Mouse (Mus musculus): ENCODE measurements at regions not wholly inside any gene's neighbourhood (a gene's known extent, or its start where the extent isn't known, plus 50 kb on each side); places are given as distances from the start of the nearest gene placed in this dataset.
"Not testable (repeated sequence)": the region's sequence is repeated elsewhere in the genome, so short reads cannot be mapped to it uniquely, and the experiment has no call there.

GRCm38 (mm10) chr13:6855199-6856148 is 206.9 kb upstream of the Pfkp start:
- DNase-seq (ENCODE audit: low read depth, low spot score), result no peak

DNA sequence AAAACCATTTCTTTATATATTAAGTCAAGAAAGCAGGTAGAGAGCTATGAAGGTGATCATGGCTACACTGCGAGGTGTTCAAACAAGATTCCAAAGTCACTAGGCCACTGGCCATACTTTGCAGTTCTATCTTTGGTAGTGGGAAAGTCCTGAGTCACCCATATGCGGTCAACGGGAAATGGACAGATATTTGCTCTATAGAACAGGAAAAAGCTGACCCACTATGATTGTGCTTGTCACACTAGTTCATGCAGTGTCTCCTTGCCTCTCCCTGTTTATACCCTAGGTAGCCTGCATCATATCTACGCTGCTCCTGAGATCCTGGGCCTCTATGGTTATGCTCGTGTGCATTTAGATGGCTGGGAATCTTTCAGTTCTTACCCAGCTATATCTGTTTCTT is 188.9 kb upstream of the Pfkp start:
- DNase-seq (ENCODE audit: low read depth, low spot score), result no peak

DNA sequence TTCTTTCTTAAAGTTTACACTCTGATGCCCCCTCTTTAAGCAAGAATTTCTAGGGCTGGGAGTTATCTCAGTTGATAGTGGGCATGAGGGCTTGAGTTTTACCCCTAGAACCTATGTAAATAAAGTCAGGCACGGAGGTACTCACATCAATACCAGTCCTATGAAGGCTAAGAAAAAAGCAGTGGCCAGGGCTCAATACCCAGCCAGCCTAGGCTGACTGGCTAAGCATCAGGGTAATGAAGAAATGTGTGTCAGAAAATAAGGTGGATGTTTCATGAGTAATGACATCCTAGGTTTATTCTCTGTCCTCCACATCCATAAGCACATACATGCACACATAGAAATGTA is 188.5 kb upstream of the Pfkp start:
- DNase-seq (ENCODE audit: low read depth, low spot score), result no peak

- peak; percentile 23 for DNase-seq (ENCODE audit: low read depth, low spot score)
Observed at GRCm38 (mm10) chr13:6836351-6837074, 187.9 kb upstream of the Pfkp start.

DNA sequence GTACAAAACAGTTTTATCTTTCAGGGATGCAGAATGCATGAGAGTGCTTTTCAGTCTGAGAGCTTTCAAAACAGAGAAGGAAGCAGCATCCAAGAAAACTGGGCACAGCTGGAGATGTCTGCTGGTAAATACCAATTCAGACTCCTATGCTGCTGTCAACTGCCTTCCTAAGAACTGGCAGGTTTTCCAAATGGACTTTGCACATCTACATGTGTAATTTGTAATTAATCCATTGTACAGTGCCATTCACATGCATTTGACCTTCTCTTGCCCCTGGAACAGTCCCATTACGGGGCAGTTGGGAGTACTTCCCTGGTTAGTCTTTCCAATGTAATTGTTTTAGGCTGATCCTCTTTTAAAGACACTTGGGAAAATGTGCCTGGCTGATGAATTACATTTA is 181.3 kb upstream of the Pfkp start:
- no peak for DNase-seq (ENCODE audit: low read depth, low spot score)

GRCm38 (mm10) chr13:6829346-6829745 is 180.8 kb upstream of the Pfkp start:
- no peak for DNase-seq (ENCODE audit: low read depth, low spot score)

DNA sequence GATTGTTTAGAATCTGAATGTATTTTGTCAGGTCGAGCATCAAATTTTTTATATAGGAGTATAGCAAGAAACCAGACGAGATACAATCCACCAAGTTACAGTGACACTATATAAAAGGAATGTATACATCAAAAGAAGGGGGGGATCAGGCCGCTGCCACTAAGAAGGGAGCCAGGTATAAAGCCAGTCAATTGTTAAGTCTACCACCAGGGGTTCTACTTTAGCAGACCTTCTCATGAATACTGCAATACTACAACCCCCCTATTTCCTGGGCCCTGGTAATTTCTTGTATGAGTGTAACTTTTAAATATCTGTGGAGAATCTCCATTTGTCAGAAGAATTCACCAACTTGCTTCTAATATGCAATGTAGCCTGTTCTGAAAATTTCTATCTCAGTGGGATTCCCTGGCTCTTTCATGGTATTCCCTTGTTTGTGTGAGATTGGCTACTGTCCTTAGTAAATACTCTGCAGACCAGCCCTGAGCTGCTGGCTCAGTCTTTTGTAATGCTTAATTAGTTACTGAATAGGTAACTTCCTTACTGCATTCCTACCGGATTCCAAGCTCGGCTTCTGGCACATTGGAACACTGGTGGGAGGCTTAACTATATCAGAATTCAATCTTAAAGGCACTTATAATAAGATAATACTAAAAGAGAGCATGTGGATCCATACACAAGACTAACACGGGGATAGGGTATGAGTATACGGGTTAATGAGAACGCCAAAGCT is 180.2 kb upstream of the Pfkp start:
- DNase-seq (ENCODE audit: low read depth, low spot score), result not testable (repeated sequence)

GRCm38 (mm10) chr13:6802243-6803157 is 153.9 kb upstream of the Pfkp start:
- DNase-seq (ENCODE audit: low read depth, low spot score), result no peak

- no peak for DNase-seq (ENCODE audit: low read depth, low spot score)
Observed at GRCm38 (mm10) chr13:6767936-6768588, 119.5 kb upstream of the Pfkp start.

DNA sequence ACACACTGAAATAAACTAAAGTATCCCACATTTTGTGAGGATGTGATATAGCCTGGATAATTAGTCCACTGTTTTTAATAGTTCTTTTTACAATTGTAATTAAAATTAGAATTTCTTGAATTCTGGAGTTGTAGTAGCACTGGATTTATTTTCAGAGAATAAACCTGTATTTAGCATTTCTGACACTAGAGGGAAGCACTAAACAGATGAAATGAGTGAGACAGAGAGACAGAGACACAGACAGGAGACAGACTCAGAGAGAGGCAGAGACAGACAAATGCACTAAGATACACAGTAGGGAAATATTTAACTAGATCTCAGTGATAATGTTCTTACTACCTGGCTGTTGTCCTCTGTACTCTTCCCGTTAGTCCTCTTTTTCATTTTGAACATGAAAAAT is 108.6 kb upstream of the Pfkp start:
- DNase-seq (ENCODE audit: low read depth, low spot score), result no peak

- DNase-seq (ENCODE audit: low read depth, low spot score), result no peak
Observed at GRCm38 (mm10) chr13:6751599-6751998, 103.0 kb upstream of the Pfkp start.

DNA sequence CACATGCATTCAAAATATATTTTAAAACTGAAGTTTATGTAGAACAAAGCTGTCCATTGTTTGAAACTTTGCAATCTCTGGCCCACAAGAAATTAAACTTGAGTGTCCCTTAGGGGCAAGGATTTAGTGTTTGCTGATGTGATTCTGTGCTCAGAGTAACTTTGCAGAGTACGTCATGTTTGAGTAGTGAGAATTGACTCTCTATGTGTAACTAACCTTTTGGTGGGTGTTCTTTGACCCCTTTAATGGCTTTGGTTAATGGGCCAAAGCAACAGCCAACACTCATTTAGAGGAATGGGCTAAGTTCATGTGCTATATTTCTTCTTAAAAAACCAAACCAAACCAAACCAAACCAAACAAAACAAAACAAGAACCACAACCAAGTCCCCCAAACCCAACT is 102.6 kb upstream of the Pfkp start:
- no peak for DNase-seq (ENCODE audit: low read depth, low spot score)

GRCm38 (mm10) chr13:6741916-6742315 is 93.3 kb upstream of the Pfkp start:
- DNase-seq (ENCODE audit: low read depth, low spot score), result no peak

GRCm38 (mm10) chr13:6736984-6737566 is 88.5 kb upstream of the Pfkp start:
- DNase-seq (ENCODE audit: low read depth, low spot score), result no peak

Measured in retina, adult 2 months (tissue).